Mouse (Mus musculus): ENCODE measurements at regions not wholly inside any gene's neighbourhood (a gene's known extent, or its start where the extent isn't known, plus 50 kb on each side); places are given as distances from the start of the nearest gene placed in this dataset.

GRCm38 (mm10) chr3:115596523-115596922, 118.3 kb downstream of the S1pr1 start:
- peak in 1 of 2 experiments; percentile 36 for DNase-seq (ENCODE audit: low spot score in 2 of 2)

GRCm38 (mm10) chr3:115590716-115591115, 124.2 kb downstream of the S1pr1 start:
- DNase-seq (ENCODE audit: low spot score in 2 of 2), result no peak

GRCm38 (mm10) chr3:115588585-115588984, 126.3 kb downstream of the S1pr1 start:
- DNase-seq (ENCODE audit: low spot score in 2 of 2), result no peak

- DNase-seq (ENCODE audit: low spot score in 2 of 2), result peak; percentile 26 to 52
Observed at GRCm38 (mm10) chr3:115580131-115580932, 134.5 kb downstream of the S1pr1 start.

- DNase-seq (ENCODE audit: low spot score in 2 of 2), result no peak
Observed at GRCm38 (mm10) chr3:115575371-115575770, 139.5 kb downstream of the S1pr1 start.

GRCm38 (mm10) chr3:115562735-115563134, 152.1 kb downstream of the S1pr1 start:
- DNase-seq (ENCODE audit: low spot score in 2 of 2), result no peak

GRCm38 (mm10) chr3:115554809-115555708, 159.8 kb downstream of the S1pr1 start:
- no peak for DNase-seq (ENCODE audit: low spot score in 2 of 2)

- DNase-seq (ENCODE audit: low spot score in 2 of 2), result peak; percentile 35 to 36
Observed at GRCm38 (mm10) chr3:115553848-115554515, 160.9 kb downstream of the S1pr1 start.

GRCm38 (mm10) chr3:115541789-115542188, 173.1 kb downstream of the S1pr1 start:
- peak in 1 of 2 experiments; percentile 38 for DNase-seq (ENCODE audit: low spot score in 2 of 2)

- no peak for DNase-seq (ENCODE audit: low spot score in 2 of 2)
Observed at GRCm38 (mm10) chr3:115538355-115538754, 176.5 kb downstream of the S1pr1 start.

GRCm38 (mm10) chr3:115532141-115532735, 182.6 kb downstream of the S1pr1 start:
- DNase-seq (ENCODE audit: low spot score in 2 of 2), result no peak

- no peak for DNase-seq (ENCODE audit: low spot score in 2 of 2)
Observed at GRCm38 (mm10) chr3:115530441-115530840, 184.4 kb downstream of the S1pr1 start.

- DNase-seq (ENCODE audit: low spot score in 2 of 2), result peak in 1 of 2 experiments; percentile 25
Observed at GRCm38 (mm10) chr3:115529918-115530317, 185.0 kb downstream of the S1pr1 start.

GRCm38 (mm10) chr3:115523515-115523914, 191.4 kb downstream of the S1pr1 start:
- DNase-seq (ENCODE audit: low spot score in 2 of 2), result no peak

- no peak for DNase-seq (ENCODE audit: low spot score in 2 of 2)
Observed at GRCm38 (mm10) chr3:115515645-115516044, 199.2 kb downstream of the S1pr1 start.

GRCm38 (mm10) chr3:115509658-115510057, 205.2 kb downstream of the S1pr1 start:
- DNase-seq (ENCODE audit: low spot score in 2 of 2), result no peak

- DNase-seq (ENCODE audit: low spot score in 2 of 2), result no peak
Observed at GRCm38 (mm10) chr3:115497420-115497819, 217.5 kb downstream of the S1pr1 start.

- no peak for DNase-seq (ENCODE audit: low spot score in 2 of 2)
Observed at GRCm38 (mm10) chr3:115496110-115496509, 218.8 kb downstream of the S1pr1 start.

GRCm38 (mm10) chr3:115495692-115496091, 219.2 kb downstream of the S1pr1 start:
- DNase-seq (ENCODE audit: low spot score in 2 of 2), result no peak

GRCm38 (mm10) chr3:115468980-115469379, 245.9 kb downstream of the S1pr1 start:
- DNase-seq (ENCODE audit: low spot score in 2 of 2), result no peak

GRCm38 (mm10) chr3:115467850-115468249, 247.0 kb downstream of the S1pr1 start:
- no peak for DNase-seq (ENCODE audit: low spot score in 2 of 2)

GRCm38 (mm10) chr3:115462623-115463022, 252.2 kb downstream of the S1pr1 start:
- DNase-seq (ENCODE audit: low spot score in 2 of 2), result no peak
